Mouse (Mus musculus) kidney, postnatal 10 days (tissue): ENCODE results near the gene Ttc7b.

Experiments
- DNase-seq: peaks from one replicate; pipeline ENCODE4 v3.0.0; 2021; ENCODE audit warnings: mixed read lengths

The Ttc7b gene

GRCm38 (mm10) chr12:100297961-100298360 lies 222.7 kb downstream of the Ttc7b start:
- DNase-seq, result no peak

DNA sequence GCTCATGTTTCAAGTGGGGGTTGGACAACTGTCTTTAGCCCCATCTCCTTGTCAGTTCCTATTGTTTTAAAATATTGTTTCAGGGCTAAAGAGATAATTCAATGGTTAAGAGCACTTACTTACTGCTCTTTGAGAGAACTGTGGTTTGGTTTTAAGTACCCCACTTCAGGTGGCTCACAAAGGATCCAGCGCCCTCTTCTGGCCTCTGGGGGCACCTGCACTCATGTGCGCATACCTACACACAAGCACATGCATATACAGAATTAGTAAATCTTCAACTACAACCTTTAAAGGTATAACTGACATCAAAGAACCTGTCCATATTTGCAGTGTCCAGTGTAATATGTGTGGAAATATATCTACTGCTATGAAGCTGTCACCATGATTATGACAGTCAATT lies 226.2 kb downstream of the Ttc7b start:
- DNase-seq, result no peak

GRCm38 (mm10) chr12:100293956-100294355 lies 226.7 kb downstream of the Ttc7b start:
- DNase-seq, result peak; percentile 70

GRCm38 (mm10) chr12:100290711-100291685 lies 229.6 kb downstream of the Ttc7b start:
- DNase-seq, result peak; percentile 69

DNA sequence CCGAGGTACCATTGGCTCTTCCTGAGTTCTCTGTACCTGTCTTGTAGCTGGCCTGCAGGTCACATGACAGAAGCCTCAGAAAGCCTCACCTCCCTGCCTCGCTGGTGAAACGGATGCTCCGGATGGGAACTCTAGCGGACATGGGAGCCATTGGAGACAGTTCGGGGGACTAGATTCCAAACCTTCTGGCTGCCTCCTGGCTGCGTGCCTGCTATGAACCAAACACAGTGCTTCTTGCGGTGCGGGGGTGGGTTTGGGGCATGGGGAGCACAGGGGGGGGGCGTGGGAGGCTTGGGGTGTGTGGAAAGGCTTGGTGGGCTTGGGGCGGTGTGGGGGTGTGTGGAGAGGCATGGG lies 230.5 kb downstream of the Ttc7b start:
- peak; percentile 57 for DNase-seq

DNA sequence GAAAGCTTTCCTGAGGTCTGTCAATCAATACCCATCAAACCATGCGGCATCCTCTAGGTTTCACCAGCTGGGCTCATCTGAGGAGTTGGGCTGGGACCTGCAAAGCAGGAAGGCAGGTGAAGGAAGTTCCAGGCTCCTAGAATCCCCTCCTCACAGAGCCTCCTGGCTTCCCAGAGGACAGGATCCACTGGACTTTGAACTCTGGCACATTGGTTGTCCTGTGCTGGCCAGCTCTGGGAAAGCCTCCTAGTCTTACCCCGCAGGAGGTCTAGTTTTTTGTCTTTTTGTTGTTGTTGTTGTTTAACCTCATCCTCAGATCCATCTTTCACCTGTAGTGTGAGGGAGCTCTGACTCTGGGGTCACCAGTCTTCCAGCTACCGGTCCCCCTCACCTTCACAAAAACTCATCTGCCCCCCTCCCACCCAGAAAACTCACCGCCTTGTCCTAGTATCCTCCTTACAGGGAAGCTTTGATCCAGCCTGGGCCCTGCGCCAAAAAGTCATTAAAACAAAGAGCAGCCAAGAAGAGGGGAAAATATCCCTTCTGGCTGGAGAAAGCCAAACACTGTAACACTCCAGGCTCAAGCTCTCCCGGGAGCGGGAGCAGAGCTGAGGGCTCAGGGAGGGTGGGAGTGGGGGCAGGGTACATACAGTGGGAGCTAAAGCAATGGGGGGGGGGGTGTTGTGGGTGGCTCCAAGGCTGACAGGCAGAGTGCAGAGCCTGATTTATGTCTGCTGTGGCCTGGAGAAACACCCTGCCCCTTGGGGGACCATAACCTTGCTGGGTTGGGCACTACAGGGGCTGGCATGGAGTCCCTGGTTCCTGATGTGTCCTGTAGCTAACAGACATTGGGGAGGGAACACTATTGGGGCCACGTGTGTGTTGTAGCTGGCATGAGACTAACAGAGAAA lies 231.1 kb downstream of the Ttc7b start:
- peak; percentile 93 for DNase-seq

DNA sequence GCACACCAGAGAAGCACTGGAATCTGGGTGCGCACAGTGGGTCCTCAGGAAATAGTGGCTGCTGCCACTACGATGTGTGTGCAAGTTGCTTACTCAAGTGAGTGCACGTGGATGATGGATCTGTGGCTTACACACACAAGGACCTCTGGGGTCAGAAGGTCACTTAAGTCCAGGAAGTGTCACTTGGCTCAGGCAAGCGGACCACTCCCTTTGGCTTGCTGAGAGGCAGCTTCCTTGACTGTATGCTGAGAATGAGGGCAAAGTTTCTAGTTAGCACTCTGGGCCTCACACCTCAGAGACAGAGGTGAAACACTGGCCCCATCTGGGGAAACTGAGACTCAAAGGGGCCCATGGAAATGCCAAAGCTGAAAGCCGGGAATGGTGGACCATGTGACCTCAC lies 232.6 kb downstream of the Ttc7b start:
- peak; percentile 33 for DNase-seq

DNA sequence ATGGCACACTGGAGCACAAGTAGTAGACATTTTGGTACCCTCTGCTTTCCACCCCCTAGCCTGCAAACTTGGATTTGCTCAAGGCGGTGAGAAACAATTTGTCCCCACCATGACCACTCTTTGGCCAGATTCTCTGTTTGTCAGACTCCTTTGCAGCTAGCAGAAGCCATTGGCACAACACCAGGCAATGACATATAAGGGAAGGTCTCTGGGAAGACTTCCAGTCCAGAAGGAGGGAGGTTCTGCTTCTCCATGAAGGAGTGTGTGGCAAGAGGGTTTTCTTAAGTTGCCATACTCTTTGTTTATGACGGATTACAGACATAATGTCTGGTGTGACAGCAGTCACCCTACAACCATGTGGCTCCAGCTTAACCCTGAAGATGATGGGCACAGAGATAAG lies 233.1 kb downstream of the Ttc7b start:
- no peak for DNase-seq

- no peak for DNase-seq
These were observed 237.3 kb downstream of the Ttc7b start for GRCm38 (mm10) chr12:100283283-100283682.

GRCm38 (mm10) chr12:100282025-100282885 lies 238.4 kb downstream of the Ttc7b start:
- peak; percentile 48 for DNase-seq

DNA sequence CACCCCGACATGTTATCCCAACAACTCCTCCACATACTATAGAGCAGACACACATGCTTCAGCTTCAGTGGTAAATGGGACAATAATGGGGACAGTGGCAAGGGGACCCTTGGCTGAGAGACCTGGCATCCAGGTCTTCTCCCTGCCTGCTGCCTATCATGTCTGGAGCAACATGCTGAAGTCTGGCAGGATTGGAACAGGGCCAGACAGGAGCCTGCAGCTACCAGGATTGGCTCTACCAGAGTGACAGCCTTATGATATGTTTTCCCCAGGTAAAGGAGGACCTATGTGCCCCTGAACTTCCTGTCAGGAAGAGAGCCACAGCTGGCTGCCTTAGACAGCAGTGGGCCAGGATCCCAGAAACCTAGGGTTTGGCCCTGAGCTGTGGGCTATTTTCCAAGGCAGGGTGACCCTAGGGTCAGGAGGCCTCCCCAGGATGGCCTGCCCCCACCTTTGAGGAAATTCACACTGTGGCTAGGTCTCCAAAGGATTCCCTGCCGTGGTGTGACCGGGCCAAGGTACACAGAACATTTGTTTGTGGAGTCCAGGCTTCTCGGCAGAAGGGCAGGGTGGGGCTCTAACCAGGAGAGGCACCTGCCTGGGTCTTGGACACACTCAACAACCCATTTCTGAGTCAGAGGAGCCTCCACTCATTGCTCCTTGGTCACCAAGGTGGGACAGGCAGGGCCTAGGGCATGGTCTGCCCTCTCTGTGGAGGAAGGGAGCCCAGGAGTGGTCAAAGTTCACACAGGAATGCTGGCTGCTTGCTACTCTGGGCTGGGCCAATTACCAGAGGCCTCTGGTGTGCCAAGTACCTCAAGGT lies 239.4 kb downstream of the Ttc7b start:
- peak; percentile 78 for DNase-seq

DNA sequence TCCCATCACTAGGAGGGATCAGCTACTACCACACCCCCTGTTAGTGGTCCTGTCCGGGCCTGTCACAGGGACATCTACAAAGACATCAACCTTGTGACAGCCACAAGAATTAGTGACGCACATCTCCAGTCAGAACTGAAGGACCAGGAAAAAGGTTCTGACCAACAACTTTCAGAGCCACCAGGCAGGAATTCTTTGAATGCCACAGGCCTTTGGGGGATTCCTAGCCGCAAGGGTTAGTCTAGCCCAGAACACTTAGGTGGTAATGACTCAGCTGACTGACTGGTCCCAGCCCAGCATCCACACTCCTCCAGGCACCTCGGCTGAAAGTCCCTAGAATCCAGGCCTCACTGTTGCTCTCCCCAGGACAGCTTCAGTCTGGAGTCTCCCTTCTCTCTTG lies 240.7 kb downstream of the Ttc7b start:
- no peak for DNase-seq

- no peak for DNase-seq
These were observed 242.3 kb downstream of the Ttc7b start for GRCm38 (mm10) chr12:100278358-100278757.

- DNase-seq, result no peak
These were observed 243.1 kb downstream of the Ttc7b start for GRCm38 (mm10) chr12:100277534-100277905.

- peak; percentile 84 for DNase-seq
These were observed 243.8 kb downstream of the Ttc7b start for GRCm38 (mm10) chr12:100276607-100277533.

- peak; percentile 86 for DNase-seq
These were observed 244.8 kb downstream of the Ttc7b start for GRCm38 (mm10) chr12:100275850-100276249.

DNA sequence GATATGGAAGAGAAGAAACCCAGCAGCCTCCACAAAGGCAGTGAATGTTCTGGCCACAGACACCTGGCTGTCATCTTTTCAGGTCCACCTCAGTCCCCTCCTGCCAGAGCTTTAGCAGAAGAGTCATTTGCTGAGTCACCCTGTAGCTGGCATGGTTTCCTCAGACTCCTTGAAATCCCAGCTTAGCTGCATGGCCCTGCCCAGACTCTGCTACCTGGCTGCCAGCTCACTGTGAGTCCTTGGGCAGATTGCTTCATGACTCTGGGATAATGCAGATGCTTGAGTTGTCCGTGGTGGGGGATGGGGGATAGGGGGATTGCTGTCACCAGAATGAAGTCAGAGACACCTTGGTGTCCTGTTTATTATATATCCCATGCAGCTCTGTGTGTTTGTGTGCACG lies 247.6 kb downstream of the Ttc7b start:
- DNase-seq, result no peak

DNA sequence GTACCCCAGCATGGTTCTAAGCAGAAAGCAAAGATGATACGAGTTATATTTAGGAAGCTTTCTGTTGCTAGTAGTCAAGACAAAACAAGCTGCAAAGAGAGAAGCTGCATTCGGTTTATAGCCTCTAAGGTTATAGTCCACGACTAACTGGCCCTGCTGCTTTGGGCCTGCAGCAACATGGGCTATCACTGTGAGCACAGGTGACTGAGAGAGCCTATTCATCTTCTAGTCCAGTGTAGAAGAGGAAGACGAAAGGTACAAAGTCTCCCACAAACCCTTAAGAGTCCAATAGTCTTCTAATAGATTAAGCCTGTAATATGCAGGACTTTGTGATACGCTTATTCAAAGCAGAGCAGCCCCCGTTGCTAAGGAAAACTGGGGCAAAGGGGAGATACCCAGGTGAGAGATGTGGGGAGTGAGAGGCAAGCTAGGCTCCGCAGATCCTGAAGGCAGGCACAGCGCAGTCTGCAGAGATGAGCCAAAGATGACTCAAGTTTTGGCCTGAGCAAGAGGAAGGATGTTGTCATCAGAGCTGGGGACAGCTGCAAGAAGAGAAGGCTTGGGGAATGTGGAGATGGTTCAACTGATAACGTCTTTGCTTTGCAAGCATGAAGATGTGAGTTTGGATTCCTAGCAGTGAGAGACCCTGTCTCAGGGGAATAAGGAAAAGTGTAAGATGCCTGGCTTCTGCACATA lies 250.5 kb downstream of the Ttc7b start:
- DNase-seq, result no peak

GRCm38 (mm10) chr12:100268011-100268410 lies 252.6 kb downstream of the Ttc7b start:
- DNase-seq, result peak; percentile 88
